Mouse (Mus musculus) lung, postnatal 36 days (tissue): ENCODE measurements around the gene Rap1b.

Source experiments
- DNase-seq: peaks from one replicate; pipeline ENCODE4 v3.0.0; 2022; ENCODE audit warnings: mixed read lengths

Gene Rap1b

GRCm38 (mm10) chr10:117769541-117770285, 76.1 kb downstream of the Rap1b start:
- DNase-seq, result no peak

- DNase-seq, result no peak
These were observed 77.7 kb downstream of the Rap1b start for GRCm38 (mm10) chr10:117768141-117768440.

GRCm38 (mm10) chr10:117767286-117768140, 78.3 kb downstream of the Rap1b start:
- no peak for DNase-seq

- DNase-seq, result no peak
These were observed 79.0 kb downstream of the Rap1b start for GRCm38 (mm10) chr10:117766896-117767160.

GRCm38 (mm10) chr10:117766111-117766895, 79.5 kb downstream of the Rap1b start:
- no peak for DNase-seq

- DNase-seq, result no peak
These were observed 80.5 kb downstream of the Rap1b start for GRCm38 (mm10) chr10:117765116-117765894.

GRCm38 (mm10) chr10:117764598-117764997, 81.2 kb downstream of the Rap1b start:
- peak; percentile 70 for DNase-seq
